Mouse (Mus musculus) retina, postnatal 1 day (tissue): ENCODE results near the gene Pcnx3.

Experiments
- DNase-seq: peaks from one replicate; pipeline ENCODE4 v3.0.0-alpha.2; 2012

The Pcnx3 gene

DNA sequence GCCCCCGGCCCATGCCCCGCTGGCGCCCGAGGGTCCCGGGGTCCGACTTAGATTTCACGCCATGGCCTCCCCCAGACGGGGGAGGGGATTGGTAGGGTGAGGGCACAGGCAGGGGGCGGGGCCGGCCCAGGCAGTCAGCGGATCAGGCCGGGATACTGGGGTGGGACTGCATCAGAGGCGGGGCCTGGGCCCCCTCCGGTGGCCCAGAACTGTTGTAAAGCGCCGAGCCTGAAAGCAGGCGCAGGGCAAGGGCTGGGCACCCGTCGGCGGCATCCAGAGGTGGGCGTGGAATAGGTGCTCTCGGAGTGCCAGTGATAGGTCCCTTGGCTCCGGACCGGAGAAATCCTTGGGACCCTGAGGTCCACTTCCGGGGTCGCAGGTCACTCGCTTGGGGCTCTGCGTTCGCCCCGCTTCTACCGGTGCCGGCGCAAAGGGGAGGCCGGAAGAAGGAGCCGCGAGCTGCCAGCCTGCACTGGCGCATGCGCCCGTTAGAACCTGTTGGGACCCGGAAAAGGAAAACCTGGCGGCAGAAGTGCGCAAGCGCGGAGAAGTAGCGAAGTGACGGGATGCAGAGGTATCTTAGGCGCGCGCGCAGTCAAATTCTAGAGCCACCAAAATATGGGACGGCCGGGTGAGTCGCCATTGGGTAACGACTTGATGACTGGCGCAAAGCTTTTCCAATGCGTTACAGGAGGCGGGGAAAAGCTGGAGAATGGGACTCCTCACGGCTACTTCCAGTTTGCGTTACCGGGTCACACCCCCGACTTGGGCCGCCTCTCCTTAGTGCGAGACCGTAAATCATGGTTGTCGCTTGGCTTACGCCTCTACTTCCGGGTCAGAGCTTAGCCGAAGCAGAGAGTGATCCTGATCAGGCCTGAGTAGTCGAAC is at the start of gene Pcnx3, which contains the start of gene Map3k11:
Gene Pcnx3 (minus strand): TSS at position 709 of the 888 bp plus-strand sequence.
Gene Map3k11 (plus strand): TSS at position 543 of the 888 bp plus-strand sequence.
- DNase-seq: peak; percentile 99

DNA sequence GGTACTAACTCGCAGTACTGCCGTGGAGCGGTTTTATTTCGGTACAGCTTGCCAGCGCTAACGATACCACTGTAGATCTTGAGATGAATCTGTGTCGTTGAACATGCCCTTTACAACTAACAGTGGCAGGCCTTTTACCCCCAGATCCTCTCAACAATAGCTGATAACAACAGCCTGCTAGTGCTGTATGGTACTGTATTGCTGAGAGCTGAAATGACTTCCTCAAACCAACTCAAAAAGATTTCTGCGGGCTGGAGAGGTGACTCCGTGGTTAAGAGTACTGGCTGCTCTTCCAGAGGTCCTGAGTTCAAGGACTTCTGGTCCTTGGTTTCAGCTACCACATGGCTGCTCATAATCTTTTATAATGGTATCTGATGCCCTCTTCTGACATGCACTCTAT is 45.6 kb upstream of the Pcnx3 start:
- DNase-seq: no peak

DNA sequence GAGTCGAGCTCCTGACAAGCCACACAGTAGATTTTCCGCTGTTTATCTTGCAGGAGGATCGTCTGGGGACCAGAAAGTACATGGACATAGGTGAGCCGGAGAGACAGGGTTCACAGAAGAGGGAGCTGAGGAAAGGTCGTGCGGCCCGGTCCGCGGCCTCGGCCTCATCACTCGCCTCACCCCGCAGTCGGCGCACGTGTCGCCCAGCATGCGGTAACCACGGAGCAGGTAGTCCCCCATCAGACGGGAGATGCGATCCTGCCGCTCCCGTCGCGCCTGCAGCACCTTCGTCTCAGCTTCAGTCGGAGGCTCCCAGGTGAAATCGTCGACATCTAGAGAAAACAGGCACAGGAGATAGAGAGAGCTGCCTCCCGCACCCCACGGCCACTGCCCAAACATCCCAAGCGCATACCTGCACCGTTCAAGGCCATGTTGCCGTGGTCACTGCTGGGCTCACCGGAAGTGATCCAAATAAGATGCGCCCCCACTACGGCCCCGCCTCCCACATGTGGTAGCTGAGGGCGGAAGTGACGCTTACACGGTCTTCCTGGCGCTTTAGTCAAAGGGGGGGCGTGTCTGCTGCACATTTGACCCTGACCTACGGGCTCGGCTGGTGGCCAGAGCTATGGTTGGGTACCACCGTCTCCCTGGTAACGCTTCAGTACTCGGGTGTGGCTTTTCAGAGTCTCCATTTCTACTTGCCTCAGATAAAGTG is 42.7 kb upstream of the Pcnx3 start:
- peak; percentile 97 for DNase-seq

- no peak for DNase-seq
Measured at GRCm38 (mm10) chr19:5730314-5731186, 41.8 kb upstream of the Pcnx3 start.

DNA sequence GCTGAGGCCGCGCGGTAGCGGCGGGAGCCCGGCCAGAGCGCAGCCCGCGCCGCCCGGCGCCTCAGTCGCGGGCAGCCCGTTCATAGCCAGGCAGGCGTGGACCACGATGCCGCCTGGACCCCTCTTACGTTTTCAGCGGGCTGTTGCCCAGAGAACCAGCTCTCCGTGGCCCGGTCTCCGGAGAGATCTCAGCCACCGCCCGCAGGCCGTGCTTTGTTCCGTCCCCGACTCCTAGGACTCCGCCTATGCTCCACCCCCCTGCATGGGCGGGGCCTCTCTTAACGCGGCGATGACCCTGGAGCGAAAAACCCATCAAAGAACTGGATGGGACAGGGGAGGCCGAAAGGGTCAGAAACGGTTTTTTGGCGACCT is 40.7 kb upstream of the Pcnx3 start, which contains the start of gene Fam89b:
Gene Fam89b (minus strand): TSS at position 210 of the 372 bp plus-strand sequence.
- peak; percentile 92 for DNase-seq

GRCm38 (mm10) chr19:5728631-5729443 is 40.1 kb upstream of the Pcnx3 start:
- DNase-seq: no peak

DNA sequence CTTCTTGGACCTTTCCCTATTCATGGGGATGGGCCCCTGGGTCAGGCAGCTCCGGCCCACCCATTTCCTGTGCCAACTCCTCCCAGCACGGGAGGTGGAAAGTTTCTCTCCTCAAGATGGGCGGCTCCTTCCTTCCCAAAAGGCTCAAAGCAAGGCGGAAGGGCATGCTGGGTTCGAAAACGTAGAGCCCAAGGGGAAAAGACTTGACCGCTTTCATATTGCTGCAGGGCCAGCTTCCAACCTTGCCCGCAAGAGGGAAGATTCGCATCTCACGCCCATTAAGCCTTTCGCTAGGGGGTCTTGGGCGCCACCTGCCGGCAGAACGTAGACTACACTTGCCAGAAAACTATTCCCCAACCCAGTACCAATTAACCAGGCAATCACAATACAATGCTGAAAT is 39.0 kb upstream of the Pcnx3 start:
- peak; percentile 85 for DNase-seq

GRCm38 (mm10) chr19:5726961-5727578 is 38.4 kb upstream of the Pcnx3 start:
- DNase-seq: no peak

GRCm38 (mm10) chr19:5725767-5726515 is 37.2 kb upstream of the Pcnx3 start, which contains the start of gene Ehbp1l1:
Ehbp1l1 (minus strand) TSS chr19:5726317.
- DNase-seq: peak; percentile 51

GRCm38 (mm10) chr19:5725029-5725707 is 36.5 kb upstream of the Pcnx3 start:
- DNase-seq: no peak

DNA sequence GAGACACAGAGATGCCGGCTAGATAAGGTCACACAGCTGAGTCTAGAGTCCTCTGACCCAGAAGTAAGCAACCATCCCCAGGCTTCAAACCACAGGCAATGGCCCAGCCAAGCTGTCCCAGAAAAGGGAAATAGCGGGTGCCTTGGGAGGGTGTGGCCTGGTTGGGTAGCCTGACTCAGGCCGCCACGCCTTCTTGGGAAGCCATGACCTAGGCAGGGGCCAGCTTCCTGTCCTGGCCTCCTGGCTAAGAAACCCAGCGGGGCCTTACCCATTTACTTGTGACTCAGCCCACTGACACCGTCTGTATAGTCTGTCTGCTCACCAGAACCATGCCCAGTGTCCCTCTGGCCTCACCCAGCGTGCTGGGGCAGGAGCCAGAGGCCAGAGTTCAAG is 35.8 kb upstream of the Pcnx3 start:
- DNase-seq: no peak

DNA sequence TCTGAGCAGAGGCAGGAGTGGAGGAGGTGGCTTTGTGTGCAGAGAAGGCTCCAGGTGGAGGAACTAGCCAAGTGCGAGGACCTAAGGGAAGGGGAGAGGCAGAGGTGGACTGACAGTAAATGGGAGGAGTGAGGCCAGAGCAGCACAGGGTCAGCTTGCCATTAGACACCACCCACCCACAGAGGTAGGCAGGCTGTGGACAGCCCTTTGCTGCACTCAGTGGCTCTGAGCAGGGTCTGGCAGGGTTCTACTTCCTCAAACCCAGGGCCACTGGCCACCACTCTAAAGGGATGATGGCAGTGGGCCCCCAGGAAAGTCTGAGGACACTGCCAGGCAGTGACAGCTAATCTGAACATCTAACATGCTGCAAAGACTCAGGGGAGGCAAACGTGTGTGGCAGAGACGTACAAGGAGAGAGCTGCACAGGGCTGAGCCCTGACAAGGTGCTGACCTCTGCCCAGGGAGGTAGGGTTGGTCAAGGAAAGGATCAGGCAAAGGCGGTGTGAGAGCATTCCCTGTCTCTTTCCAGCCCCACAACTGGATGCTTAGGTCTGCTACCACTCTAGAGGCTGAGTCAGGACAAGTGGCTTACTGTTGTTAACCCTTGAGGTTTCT is 35.3 kb upstream of the Pcnx3 start:
- DNase-seq: no peak

DNA sequence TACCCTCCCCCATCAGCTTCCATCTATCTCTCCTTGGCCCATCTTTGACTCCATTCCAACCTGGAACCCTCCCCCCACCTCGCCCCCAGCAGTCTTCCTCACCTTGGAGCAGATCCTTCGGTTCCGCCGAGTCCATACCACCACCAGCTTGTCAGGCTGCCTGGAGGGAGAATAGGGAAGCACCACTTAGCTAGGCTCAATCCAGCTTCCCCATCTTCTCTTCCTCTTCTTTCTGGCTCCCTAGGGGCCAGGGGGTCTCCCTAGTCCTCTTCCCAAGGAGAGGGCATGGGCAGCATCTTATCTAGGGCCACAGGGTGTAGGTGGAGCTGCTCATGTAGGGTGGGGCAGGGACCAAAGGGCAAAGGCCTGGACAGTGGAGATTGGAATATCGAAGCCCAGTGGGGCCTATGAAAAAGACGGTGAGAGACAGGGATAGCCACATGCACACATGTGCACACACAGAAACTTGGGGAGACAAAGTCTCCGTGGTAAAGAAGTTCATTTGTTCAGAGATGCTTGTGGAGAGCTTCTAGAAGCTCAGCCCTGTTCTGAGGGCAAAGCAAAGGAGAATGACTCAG is 34.2 kb upstream of the Pcnx3 start:
- no peak for DNase-seq

GRCm38 (mm10) chr19:5721233-5721632 is 32.5 kb upstream of the Pcnx3 start:
- DNase-seq: no peak

GRCm38 (mm10) chr19:5716955-5717354 is 28.2 kb upstream of the Pcnx3 start:
- no peak for DNase-seq

DNA sequence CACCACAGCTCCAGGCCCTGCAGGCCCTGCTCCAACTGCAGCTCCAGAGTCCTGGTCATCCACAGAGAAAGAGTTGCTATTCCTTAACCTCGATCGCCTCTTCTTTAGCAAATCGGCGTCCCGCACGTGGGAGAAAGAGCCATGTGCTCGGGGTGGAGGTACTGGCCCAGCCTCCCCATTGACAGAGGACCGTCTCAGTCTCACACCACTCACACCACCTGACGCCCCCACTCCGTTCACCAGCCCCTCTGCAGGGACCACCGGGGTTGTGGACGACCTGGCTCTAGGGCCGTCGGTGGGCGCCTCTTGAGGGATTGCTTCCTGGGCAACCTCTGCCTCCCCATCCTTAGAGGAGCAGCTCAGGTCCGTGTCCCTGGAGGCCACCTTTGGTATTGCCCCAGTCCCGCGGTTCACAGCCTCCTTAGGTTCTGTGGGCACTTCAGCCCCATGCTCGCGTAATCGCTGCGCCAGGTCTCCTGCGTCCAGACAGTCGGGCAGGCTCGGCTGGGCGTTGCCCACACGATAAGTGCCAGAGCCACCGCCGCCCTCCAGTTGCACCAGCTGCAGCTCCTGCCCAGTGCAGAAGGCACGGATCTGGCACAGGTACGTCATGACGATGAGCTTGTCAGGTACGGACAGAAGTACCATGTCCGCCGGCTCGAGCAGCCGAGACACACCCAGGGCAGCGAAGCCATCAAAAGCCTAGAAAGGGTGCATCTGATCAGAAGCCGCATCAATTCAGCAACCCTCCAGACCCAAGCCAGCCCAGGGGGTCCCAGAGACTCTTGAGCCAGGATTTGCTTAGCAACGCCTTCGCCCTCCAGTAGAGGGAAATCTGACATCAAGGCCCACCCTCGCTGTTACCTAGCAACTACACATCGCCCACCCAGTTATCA is 27.3 kb upstream of the Pcnx3 start:
- DNase-seq: peak; percentile 62

DNA sequence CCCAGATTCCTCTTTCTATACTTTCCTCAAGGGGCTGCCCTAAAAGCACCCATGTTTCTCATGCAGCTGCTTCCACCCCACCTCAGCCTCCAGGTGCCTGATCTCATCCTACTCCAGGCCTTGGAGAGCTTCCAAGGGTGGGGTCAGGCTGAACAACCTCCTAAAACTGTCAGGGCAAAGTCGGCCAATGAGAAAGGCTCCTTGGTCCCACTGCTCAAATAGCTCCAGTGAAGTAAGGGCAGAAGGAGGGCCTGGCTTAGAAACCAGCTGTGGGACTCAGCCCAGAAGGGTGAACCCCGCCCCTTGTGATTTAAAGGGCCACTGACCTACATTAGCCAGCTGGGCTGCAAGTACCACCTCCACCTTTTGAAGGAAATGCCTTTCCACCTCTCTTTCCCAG is 25.0 kb upstream of the Pcnx3 start:
- peak; percentile 24 for DNase-seq

GRCm38 (mm10) chr19:5713255-5713654 is 24.5 kb upstream of the Pcnx3 start:
- no peak for DNase-seq
